Mouse (Mus musculus): ENCODE data around the gene Tada3. TPM values are rescaled to one million over a fixed set of nuclear protein-coding genes. Genes with fewer than 3 reads are reported as not detected.

Gene Tada3
- polyA plus RNA-seq, 1 experiment from 2014 or later, result 77.5 TPM

GRCm38 (mm10) chr6:113362241-113362640, 15.4 kb downstream of the Tada3 start:
- no peaks in the 10 kb centered on the region for H3K9me3 ChIP-seq
- H3K4me1 ChIP-seq (replicated peaks), result no peaks in the 10 kb centered on the region
- H3K4me3 ChIP-seq, result no peak overlapping the region
- H3K9ac ChIP-seq, result no peak overlapping the region
- no peak overlapping the region for H3K27ac ChIP-seq (replicated peaks)
- H3K27me3 ChIP-seq, result no peaks in the 10 kb centered on the region
- H3K4me2 ChIP-seq, result no peak overlapping the region
- 91% methylated on average over 1 of the region's 1 CpGs for WGBS
- no peak for ATAC-seq (ENCODE audit: low FRiP score, low read depth)
- no peaks in the 10 kb centered on the region for H3K36me3 ChIP-seq

DNA sequence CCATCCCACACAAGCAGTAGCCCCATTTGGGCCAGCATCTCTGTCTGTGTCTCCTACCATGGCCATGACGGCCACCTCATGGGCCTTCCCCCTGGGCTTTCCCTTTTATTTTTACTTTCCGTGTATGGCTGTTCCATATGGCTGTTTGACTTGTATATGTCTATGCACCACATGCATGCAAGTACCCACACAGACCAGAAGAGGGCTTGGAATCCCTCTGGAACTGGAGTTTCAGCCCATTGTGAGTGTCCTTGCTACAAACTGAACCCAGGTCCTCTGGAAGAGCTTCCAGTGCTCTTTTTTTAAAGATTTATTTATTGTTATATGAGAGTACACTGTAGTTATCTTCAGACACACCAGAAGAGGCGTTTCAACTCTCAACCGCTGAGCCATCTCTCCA, 16.2 kb downstream of the Tada3 start:
- H3K36me3 ChIP-seq, result no peaks in the 10 kb centered on the region
- H3K27ac ChIP-seq (replicated peaks), result no peak overlapping the region
- no peaks in the 10 kb centered on the region for H3K4me1 ChIP-seq (replicated peaks)
- H3K9me3 ChIP-seq, result no peaks in the 10 kb centered on the region
- H3K4me2 ChIP-seq, result no peak overlapping the region
- ATAC-seq (ENCODE audit: low FRiP score, low read depth), result no peak
- H3K27me3 ChIP-seq, result no peaks in the 10 kb centered on the region
- no peak overlapping the region for H3K4me3 ChIP-seq
- 76% methylated on average over 4 of the region's 4 CpGs for WGBS
- no peak overlapping the region for H3K9ac ChIP-seq

DNA sequence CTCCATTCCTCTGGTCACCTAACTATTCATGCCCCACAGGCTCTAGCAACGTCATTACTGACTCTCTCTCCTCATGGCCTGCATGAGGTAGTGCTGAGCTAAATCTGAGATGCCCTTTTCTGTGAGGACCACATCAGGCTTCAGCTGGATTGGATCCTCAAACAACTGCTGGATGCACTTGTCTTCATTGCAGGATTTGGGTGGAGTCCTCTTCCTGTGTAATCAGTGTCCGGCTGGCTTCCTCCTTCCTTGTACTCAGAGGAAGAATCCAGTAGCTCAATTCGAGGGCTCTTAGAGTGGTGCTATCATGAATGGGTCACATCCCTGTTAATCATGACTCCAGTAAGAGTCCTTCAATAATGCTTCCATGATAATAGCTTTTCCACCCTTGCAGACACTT, 24.0 kb downstream of the Tada3 start:
- H3K27ac ChIP-seq (replicated peaks), result no peak overlapping the region
- no peaks in the 10 kb centered on the region for H3K4me1 ChIP-seq (replicated peaks)

GRCm38 (mm10) chr6:113352820-113353219, 24.9 kb downstream of the Tada3 start:
- no peaks in the 10 kb centered on the region for H3K4me1 ChIP-seq (replicated peaks)
- WGBS, result 76% methylated on average over 3 of the region's 3 CpGs
- H3K9me3 ChIP-seq, result no peaks in the 10 kb centered on the region
- ATAC-seq (ENCODE audit: low FRiP score, low read depth), result no peak
- H3K27me3 ChIP-seq, result no peaks in the 10 kb centered on the region
- no peak overlapping the region for H3K4me2 ChIP-seq
- no peaks in the 10 kb centered on the region for H3K36me3 ChIP-seq
- H3K4me3 ChIP-seq, result no peak overlapping the region
- no peak overlapping the region for H3K27ac ChIP-seq (replicated peaks)
- no peak overlapping the region for H3K9ac ChIP-seq

More for the DNA sequence above, 24.0 kb downstream of the Tada3 start:
- H3K36me3 ChIP-seq, result no peaks in the 10 kb centered on the region
- no peaks in the 10 kb centered on the region for H3K9me3 ChIP-seq
- WGBS, result 84% methylated on average over 3 of the region's 3 CpGs
- H3K9ac ChIP-seq, result no peak overlapping the region
- no peak overlapping the region for H3K4me3 ChIP-seq
- ATAC-seq (ENCODE audit: low FRiP score, low read depth), result no peak
- H3K4me2 ChIP-seq, result no peak overlapping the region
- no peaks in the 10 kb centered on the region for H3K27me3 ChIP-seq

- Histone ChIP-seq H3K27ac (replicated peaks) (no peak overlapping the region), H3K27me3 (no peaks in the 10 kb centered on the region), H3K4me1 (replicated peaks) (no peaks in the 10 kb centered on the region), H3K9ac (no peak overlapping the region), H3K4me2 (no peak overlapping the region), H3K36me3 (no peaks in the 10 kb centered on the region), H3K9me3 (no peaks in the 10 kb centered on the region), H3K4me3 (no peak overlapping the region)
- 65% methylated on average over 10 of the region's 10 CpGs for WGBS
- ATAC-seq (ENCODE audit: low FRiP score, low read depth), result no peak
These were observed 26.0 kb downstream of the Tada3 start for GRCm38 (mm10) chr6:113351653-113352052.

- ATAC-seq (ENCODE audit: low FRiP score, low read depth), result no peak
- Histone ChIP-seq H3K27ac (replicated peaks) (no peak overlapping the region), H3K4me3 (no peak overlapping the region), H3K36me3 (no peaks in the 10 kb centered on the region), H3K4me2 (no peak overlapping the region), H3K9me3 (no peaks in the 10 kb centered on the region), H3K27me3 (no peaks in the 10 kb centered on the region), H3K4me1 (replicated peaks) (no peaks in the 10 kb centered on the region), H3K9ac (no peak overlapping the region)
- WGBS, result 100% methylated on average over 1 of the region's 1 CpGs
These were observed 26.5 kb downstream of the Tada3 start for GRCm38 (mm10) chr6:113351161-113351560.

DNA sequence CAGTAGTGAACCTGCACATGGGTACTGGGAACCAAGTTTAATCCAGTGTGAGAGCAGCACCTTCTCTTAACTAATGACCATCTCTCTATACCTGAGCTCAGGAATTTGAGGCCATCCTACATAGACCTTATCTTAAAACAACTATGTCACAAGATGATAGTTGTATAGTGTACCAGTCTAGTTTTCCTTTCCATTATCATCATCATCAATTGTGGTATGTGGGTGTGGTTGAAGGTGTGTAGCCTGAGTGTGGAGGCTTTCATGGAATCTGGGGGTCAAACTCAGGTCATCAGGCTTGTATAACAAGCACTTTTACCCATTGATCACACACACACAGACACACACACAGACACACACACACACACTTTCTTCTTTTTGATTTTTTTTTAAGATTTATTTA, 27.1 kb downstream of the Tada3 start:
- ATAC-seq (ENCODE audit: low FRiP score, low read depth), result no peak
- H3K27ac ChIP-seq (replicated peaks), result no peak overlapping the region
- H3K9ac ChIP-seq, result no peak overlapping the region
- no peaks in the 10 kb centered on the region for H3K27me3 ChIP-seq
- H3K4me2 ChIP-seq, result no peak overlapping the region
- no peak overlapping the region for H3K4me3 ChIP-seq
- no peaks in the 10 kb centered on the region for H3K9me3 ChIP-seq
- H3K4me1 ChIP-seq (replicated peaks), result no peaks in the 10 kb centered on the region
- H3K36me3 ChIP-seq, result no peaks in the 10 kb centered on the region

DNA sequence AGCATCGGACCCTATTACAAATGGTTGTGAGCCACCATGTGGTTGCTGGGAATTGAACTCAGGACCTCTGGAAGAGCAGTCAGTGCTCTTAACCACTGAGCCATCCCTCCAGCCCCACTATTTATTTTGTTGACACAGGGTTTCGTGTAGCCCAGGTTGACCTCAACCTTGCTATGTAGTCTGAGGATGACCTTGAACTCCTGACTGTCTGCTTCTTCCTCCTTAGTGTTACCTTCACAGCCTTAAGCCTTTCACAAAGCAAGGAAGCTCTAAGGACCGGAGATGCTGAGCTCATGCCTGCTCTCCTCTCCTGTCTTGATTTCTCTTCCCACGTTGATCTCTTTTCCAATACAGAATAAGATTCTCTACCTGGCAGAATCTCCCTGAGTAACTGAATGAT, 30.8 kb downstream of the Tada3 start:
- H3K4me1 ChIP-seq (replicated peaks), result peaks cover 24% of the 10 kb centered on the region
- H3K4me2 ChIP-seq, result no peak overlapping the region
- WGBS, result 80% methylated on average over 4 of the region's 4 CpGs
- H3K27ac ChIP-seq (replicated peaks), result no peak overlapping the region
- no peak overlapping the region for H3K9ac ChIP-seq
- H3K27me3 ChIP-seq, result no peaks in the 10 kb centered on the region
- H3K4me3 ChIP-seq, result no peak overlapping the region
- no peak for ATAC-seq (ENCODE audit: low FRiP score, low read depth)
- H3K36me3 ChIP-seq, result no peaks in the 10 kb centered on the region
- H3K9me3 ChIP-seq, result no peaks in the 10 kb centered on the region

DNA sequence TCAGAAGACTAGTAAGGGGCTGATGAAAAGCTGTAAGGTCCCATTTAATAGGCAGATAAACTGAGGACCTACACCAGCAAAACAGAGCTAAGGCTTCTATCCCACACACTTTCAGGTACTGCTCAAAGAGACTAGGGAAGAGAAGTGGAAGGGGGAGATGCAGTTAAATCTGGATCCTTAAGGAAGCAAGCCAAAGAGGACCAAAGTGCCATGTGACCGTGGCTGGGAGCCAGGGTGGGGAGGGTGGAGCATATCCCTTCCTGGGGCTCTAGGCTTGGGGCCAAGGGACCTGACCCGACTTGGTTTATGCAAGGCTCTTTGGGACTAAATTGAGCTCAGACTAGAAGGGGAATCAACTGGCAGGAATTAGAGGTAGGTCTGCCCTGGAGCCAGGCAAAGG, 33.4 kb downstream of the Tada3 start:
- H3K4me1 ChIP-seq (replicated peaks), result peaks cover 31% of the 10 kb centered on the region
- 47% methylated on average over 2 of the region's 2 CpGs for WGBS
- H3K4me2 ChIP-seq, result peak overlapping the region; percentile 79
- no peaks in the 10 kb centered on the region for H3K9me3 ChIP-seq
- H3K9ac ChIP-seq, result no peak overlapping the region; the same call in 1 of the 2 replicates
- no peaks in the 10 kb centered on the region for H3K27me3 ChIP-seq
- H3K4me3 ChIP-seq, result peak overlapping the region; percentile 63
- no peak for ATAC-seq (ENCODE audit: low FRiP score, low read depth)
- no peaks in the 10 kb centered on the region for H3K36me3 ChIP-seq
- 0 out of 2 replicates have a peak overlapping the region, but pooled peaks have one; percentile 50 for H3K27ac ChIP-seq (replicated peaks)

DNA sequence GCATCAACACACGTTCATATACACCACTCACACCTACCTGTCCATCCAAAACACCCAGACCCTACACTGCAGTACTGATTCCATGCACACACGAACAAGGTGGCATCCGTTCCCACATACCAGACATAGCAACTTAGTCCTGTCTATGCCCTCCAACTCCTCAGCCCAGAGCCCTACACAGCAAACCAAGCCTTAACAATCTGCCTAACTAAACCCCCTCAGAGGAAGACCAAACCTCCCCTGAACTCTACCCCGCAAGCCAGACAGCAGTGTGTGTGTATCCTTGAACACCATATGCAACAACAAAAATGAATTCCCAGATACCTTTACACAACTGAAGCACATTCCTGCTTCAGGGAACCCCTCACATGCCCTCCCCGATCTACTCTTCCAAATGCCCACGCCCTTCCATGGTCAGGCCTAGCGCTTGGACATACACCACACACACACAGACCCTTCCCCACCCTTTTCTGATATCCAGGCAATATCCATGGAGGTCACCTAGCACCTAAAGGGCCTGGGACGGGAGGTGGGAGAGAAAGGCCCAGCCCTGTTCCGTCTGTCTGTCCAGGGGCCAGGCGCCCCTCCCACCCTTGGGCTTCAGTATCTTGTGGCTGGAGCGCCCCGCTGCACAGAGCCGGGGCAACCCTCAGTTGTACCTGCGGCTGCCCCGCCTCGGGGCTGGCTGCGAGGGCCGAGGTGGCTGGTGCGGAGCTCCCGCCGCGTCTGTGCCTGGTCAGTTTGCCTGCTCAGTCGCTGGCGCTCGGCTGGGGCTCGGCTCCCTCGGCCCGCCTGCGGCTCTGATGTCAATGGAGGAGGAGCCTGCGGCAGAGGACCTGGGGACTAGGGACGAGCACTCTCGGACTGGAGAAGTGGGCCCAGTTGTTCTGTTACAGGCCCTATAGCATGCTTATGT, 34.2 kb downstream of the Tada3 start, which contains the start of gene Camk1:
Gene Camk1 (minus strand): TSS at position 808 of the 916 bp plus-strand sequence.
- peak; percentile 83 for ATAC-seq (ENCODE audit: low FRiP score, low read depth)
- Histone ChIP-seq H3K4me2 (peak within 1 kb of the TSS; percentile 79), H3K9ac (peak within 1 kb of the TSS; percentile 86), H3K4me3 (peak within 1 kb of the TSS; percentile 63), H3K9me3 (no peaks in the 10 kb centered on the region), H3K4me1 (replicated peaks) (peaks cover 31% of the 10 kb centered on the region), H3K36me3 (peaks cover 5% of the 10 kb centered on the region), H3K27ac (replicated peaks) (peak within 1 kb of the TSS; percentile 50), H3K27me3 (no peaks in the 10 kb centered on the region)
- WGBS, result 15% methylated on average over 32 of the region's 32 CpGs

DNA sequence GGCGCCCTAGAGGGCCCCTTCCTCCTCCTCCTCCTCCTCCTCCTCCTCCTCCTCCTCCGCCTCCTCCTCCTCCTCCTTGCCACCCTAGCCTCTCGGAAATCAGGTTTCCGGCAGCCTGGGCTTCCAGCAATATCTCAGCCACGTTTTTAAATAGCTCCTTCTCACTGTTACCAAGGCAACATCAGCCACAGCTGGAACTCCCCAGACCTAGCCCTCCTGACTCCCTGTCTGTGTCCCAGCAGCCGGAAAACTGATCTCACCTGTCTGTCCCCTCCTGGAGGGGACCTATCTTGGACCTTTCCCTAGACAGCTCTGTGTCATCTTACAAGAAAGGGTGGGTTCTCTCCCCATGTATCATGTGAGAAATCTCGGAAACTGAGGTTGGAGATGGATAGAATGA, 35.4 kb downstream of the Tada3 start:
- no peaks in the 10 kb centered on the region for H3K9me3 ChIP-seq
- peaks cover 16% of the 10 kb centered on the region for H3K36me3 ChIP-seq
- peak overlapping the region; percentile 6; the same call in 1 of the 2 replicates for H3K27ac ChIP-seq (replicated peaks)
- ATAC-seq (ENCODE audit: low FRiP score, low read depth), result no peak
- no peaks in the 10 kb centered on the region for H3K27me3 ChIP-seq
- WGBS, result 42% methylated on average over 4 of the region's 7 CpGs
- H3K4me3 ChIP-seq, result peak overlapping the region; percentile 63
- peak overlapping the region; percentile 79 for H3K4me2 ChIP-seq
- peaks cover 31% of the 10 kb centered on the region for H3K4me1 ChIP-seq (replicated peaks)
- no peak overlapping the region for H3K9ac ChIP-seq

- Histone ChIP-seq H3K27me3 (no peaks in the 10 kb centered on the region), H3K9me3 (no peaks in the 10 kb centered on the region), H3K4me2 (peak overlapping the region; percentile 79), H3K4me1 (replicated peaks) (peaks cover 31% of the 10 kb centered on the region), H3K9ac (no peak overlapping the region; the same call in 1 of the 2 replicates), H3K27ac (replicated peaks) (peak overlapping the region; percentile 45), H3K4me3 (peak overlapping the region; percentile 8), H3K36me3 (peaks cover 21% of the 10 kb centered on the region)
- WGBS, result 85% methylated on average over 6 of the region's 6 CpGs
- no peak for ATAC-seq (ENCODE audit: low FRiP score, low read depth)
These were observed 36.1 kb downstream of the Tada3 start for GRCm38 (mm10) chr6:113341574-113341973.
